Mouse (Mus musculus) liver (tissue): ENCODE data around the gene Efnb3.

Experiments used
- DNase-seq: peaks from one replicate; pipeline ENCODE4 v3.0.0-alpha.2; 2020; ENCODE audit warnings: mixed read lengths

Efnb3 gene

DNA sequence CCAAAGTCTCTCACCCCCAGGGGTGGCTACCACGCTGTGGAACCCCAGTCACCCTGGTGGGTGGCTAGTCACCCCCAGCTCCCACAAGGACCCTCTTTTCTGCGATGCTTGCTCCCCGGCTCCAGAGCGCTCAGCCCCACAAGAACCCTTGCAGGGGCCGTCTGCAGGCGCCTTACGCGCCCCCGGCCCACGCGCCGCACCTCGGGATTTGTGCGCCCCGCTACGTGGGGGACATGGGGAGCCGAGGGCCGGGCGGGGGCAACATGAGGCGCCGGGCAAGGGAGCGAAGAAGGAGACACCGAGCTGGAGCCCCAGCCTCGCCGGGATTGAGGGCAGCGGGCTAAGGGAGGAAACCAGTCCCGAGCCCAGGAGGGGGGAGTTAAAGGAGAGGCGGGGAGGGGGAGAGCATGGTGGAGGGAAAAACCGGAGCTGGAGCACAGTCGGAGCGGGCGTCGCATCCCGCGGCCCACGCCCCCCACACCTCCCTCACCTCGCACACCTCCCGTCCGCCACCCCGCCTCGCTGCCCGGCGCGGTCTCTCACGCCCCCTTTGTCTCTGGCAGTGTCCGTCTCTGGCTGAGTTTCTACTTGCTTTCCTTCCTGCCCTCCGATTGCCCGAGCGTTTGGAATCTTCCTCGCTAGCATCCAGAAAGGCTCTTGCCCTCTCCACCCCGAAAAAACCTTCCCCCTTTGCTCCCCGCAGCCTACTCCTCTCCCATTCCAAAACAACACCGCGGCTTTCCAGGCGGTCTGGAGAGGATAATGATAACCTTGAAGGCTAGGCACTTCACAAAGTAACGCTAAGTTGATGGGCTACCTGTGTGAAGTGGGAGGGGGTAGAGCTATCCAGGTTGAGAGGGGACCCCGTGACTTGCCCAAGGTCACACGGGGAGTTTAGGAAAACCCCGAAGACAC, at the start of gene Efnb3:
Gene Efnb3, minus strand, starts transcription at position 355 of the 915 bp plus-strand sequence.
- DNase-seq: peak; percentile 33

GRCm38 (mm10) chr11:69609416-69609815, 49.4 kb upstream of the Efnb3 start:
- DNase-seq: peak; percentile 69

DNA sequence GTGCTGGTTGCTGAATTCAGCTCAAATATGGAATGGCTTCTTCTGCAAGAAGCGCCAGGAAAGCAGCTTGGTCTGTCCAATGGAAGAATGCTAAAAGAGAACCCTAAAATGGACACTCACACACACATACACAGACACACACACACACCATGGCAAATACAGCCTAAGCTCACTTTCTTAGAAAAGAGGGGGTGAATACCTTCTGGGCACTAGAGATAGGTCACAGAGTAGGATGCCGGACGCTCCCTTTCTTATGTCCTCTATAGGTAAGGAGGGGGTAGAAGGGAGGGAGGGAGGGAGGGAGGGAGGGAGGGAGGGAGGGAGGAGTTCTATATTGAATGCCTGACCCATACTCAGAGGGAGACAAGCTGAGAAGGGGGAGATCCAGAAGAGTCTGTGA, 48.5 kb upstream of the Efnb3 start:
- peak; percentile 39 for DNase-seq

DNA sequence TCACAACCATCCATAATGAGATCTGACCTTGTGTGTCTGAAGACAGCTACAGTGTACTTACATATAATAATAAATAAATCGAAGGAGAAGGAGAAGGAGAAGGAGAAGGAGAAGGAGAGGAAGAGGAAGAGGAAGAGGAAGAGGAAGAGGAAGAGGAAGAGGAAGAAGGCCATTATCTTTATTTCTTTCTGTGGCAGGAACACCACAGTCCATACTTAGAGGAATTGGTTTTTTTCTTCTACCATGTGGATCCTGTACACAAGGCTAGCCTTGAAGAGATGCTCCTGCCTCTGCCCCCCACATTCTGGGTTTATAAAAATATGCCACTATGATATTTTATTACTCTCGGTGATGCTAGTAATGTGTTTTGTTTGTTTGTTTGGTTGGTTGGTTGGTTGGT, 46.8 kb upstream of the Efnb3 start:
- DNase-seq: no peak

DNA sequence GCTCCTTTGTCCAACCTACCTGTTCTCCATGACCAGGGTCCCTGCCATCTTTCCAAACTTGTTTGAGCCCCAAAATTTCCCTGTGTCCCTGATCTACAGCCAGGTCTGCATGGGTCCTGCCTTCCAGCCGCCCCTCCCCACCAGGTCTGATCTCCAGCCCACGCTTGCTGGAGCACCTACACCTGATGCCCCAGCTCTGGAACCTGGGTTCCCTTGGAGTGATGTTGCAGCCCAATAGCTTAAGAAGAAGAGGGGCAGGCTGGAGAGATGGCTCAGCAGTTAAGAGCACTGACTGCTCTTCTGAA, 46.4 kb upstream of the Efnb3 start:
- DNase-seq: no peak

GRCm38 (mm10) chr11:69605726-69606490, 45.9 kb upstream of the Efnb3 start, which contains the start of gene Atp1b2:
Gene Atp1b2 (minus strand): TSS chr11:69605942.
- peak; percentile 95 for DNase-seq

- peak; percentile 68 for DNase-seq
Observed at GRCm38 (mm10) chr11:69604795-69605664, 45.0 kb upstream of the Efnb3 start.

DNA sequence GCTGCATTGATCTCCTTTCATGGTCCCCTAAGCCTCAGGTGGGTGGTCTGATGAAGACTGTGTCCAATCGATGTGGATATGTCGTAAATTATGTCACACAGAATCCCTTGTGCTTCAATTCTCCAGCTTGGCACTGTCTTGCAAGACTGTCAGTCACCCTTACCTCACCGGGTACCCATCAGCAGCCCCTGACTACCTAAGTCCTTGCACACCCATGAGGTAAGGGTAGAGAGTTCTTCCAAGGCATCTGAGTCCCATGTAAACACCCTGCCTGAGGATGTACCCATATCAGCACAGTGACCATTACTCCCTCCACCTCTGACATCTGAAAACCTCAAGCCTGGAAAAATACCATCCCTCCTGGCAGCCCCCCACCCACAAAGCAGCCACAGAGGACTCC, 44.3 kb upstream of the Efnb3 start:
- no peak for DNase-seq

DNA sequence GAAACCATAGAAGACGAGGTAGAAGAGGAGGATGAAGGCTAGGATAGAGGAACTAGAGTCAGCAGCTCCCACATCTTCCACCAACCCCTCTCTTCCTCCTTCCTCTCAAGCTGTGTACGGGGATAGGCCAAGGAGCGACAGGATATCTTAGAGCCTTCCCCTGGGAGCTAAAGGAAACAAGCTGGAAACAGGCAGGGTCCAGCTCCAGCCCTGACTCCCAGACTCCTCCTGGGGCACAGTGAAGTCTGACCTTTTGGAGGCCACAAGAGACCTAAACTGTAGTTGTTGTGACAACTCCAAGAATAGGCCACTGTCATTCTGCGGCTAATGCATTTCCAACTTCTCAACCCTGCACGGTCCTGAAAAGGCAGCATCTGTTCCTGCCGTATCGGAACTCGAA, 43.5 kb upstream of the Efnb3 start:
- no peak for DNase-seq

GRCm38 (mm10) chr11:69601768-69602167, 41.8 kb upstream of the Efnb3 start:
- DNase-seq: no peak

GRCm38 (mm10) chr11:69600098-69600497, 40.1 kb upstream of the Efnb3 start:
- peak; percentile 79 for DNase-seq

- peak; percentile 48 for DNase-seq
Observed at GRCm38 (mm10) chr11:69599436-69599835, 39.4 kb upstream of the Efnb3 start.

GRCm38 (mm10) chr11:69594853-69595252, 34.8 kb upstream of the Efnb3 start:
- DNase-seq: no peak

GRCm38 (mm10) chr11:69592799-69593198, 32.8 kb upstream of the Efnb3 start:
- no peak for DNase-seq

DNA sequence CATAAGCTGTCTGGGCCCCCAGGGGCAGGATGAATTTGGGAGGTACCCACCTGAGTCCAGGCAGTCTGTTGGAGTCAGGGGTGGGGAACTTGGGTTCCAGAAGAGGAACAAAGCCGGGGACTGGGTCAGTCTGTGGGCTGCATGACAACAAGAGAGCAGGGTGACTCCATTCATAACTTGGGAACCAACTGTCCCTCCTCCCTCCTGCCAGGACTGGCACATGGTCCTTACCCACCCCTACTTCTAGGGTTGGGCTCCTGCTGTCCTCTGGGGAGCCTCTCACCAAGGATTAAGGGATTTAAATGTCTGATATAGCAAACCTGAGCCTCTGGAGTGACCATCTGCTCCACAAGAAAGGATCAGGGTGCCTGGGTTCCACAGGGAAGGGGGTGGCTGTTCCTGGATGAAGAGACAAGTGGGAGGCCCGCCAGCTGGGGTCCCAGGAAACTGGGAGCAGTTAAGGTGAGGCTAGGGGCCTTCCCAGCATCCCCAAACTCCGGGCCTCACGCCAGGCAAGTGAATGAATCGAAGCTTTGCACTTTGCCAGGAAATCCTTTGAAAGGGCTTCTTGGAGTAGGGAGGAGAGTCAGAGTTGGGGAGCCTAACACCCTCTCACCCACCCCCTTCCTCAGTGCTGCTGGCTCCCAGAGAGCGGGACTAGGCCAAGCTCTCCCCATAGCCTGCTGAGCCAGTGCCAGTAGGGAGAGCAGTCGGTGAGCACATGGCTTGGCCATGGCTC, 32.1 kb upstream of the Efnb3 start:
- DNase-seq: no peak

DNA sequence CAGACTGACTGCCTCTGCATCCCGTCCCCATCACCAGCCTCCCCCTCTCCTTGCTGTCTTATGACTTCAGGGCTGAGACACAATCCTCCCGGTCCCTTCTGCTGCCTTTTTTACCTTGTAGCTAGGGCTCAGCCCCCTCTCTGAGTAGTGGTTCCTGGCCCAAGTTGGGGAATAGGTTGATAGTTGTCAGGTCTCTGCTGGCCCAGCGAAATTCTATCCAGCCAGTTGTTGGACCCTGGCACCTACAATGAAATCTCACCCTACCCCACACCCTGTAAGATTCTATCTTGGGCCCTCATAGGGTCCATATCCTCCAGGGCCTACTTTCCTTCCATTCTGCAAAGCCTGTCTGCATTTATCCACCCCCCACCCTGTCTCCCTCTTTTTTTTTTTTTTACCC, 31.4 kb upstream of the Efnb3 start:
- no peak for DNase-seq

- DNase-seq: peak; percentile 67
Observed at GRCm38 (mm10) chr11:69590622-69591021, 30.6 kb upstream of the Efnb3 start.

GRCm38 (mm10) chr11:69589207-69589834, 29.3 kb upstream of the Efnb3 start:
- DNase-seq: peak; percentile 64

DNA sequence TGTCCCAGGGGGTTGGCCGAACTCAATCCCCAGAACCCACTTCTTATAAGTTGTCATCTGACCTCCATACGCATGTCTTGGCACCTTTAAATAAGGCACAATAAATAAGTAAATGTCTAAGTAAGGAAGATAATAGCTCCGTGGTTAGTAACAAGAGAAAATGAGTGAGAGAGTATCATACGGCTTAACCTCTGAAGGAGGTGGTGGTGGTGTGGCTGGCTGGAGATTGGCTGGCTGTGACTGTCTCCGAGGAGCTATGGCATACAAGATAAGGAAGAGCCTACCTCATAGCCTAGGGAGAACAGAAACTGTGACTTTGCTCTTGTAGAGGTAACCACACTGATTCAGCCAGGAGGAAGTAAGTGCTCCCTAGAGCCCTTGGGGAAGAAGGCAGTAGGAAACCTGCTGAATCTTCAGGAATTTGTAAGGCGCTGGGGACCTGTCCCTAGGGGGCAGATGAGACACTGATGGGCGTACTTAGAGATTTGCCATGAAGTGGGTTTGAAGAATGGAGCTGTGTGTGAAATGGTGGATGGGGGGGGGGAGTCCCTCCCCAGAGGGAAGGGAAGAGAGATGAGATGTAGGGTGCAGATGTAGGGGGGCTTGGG, 25.8 kb upstream of the Efnb3 start:
- DNase-seq: peak; percentile 84

GRCm38 (mm10) chr11:69584937-69585336, 24.9 kb upstream of the Efnb3 start:
- DNase-seq: peak; percentile 77

DNA sequence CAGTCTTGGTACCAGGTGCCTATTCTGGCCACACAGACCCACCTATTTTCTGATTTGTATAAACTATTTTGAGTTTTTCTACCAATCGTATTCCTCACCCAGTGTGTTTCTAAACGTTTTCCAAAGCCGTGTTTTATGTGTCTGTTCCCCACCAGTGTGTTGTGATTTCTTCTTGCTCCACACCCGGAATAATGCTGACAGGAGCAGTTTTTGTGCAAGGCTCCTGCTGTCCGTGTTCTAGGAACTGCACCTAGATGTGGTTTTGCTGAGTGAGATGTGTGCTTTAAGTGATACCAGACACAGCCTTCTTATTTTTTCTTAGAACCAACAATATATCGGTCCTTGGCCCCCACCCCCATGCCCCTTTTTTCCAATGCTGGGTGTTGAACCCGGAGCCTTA, 24.0 kb upstream of the Efnb3 start:
- DNase-seq: no peak
